Mouse (Mus musculus) T-cell, adult 2 months (primary cell): ENCODE measurements around the gene Lrrc75b.

Experiments
- DNase-seq: peaks from one replicate; pipeline ENCODE4 v3.0.0; 2022; ENCODE audit warnings: low spot score

Lrrc75b gene

GRCm38 (mm10) chr10:75559676-75560548 is at the start of gene Lrrc75b:
Gene Lrrc75b, minus strand, starts transcription at chr10:75560330.
- DNase-seq: peak; percentile 34

- no peak for DNase-seq
Measured at GRCm38 (mm10) chr10:75608975-75609374, 48.8 kb upstream of the Lrrc75b start.

GRCm38 (mm10) chr10:75607253-75607652 is 47.1 kb upstream of the Lrrc75b start:
- no peak for DNase-seq

GRCm38 (mm10) chr10:75605162-75605846 is 45.2 kb upstream of the Lrrc75b start:
- peak; percentile 40 for DNase-seq

GRCm38 (mm10) chr10:75600189-75600730 is 40.1 kb upstream of the Lrrc75b start:
- no peak for DNase-seq

- no peak for DNase-seq
Measured at GRCm38 (mm10) chr10:75595981-75596380, 35.9 kb upstream of the Lrrc75b start.

GRCm38 (mm10) chr10:75592585-75592984 is 32.5 kb upstream of the Lrrc75b start:
- DNase-seq: no peak

GRCm38 (mm10) chr10:75591211-75591894 is 31.2 kb upstream of the Lrrc75b start:
- DNase-seq: peak; percentile 96

- peak; percentile 39 for DNase-seq
Measured at GRCm38 (mm10) chr10:75589651-75590050, 29.5 kb upstream of the Lrrc75b start.

GRCm38 (mm10) chr10:75589129-75589528 is 29.0 kb upstream of the Lrrc75b start, which contains the start of gene Ggt5:
Gene Ggt5, plus strand, starts transcription at chr10:75589340.
- peak; percentile 13 for DNase-seq

- no peak for DNase-seq
Measured at GRCm38 (mm10) chr10:75588336-75588735, 28.2 kb upstream of the Lrrc75b start.

- DNase-seq: no peak
Measured at GRCm38 (mm10) chr10:75587781-75588180, 27.7 kb upstream of the Lrrc75b start.

- DNase-seq: no peak
Measured at GRCm38 (mm10) chr10:75586553-75586879, 26.4 kb upstream of the Lrrc75b start.

- peak; percentile 86 for DNase-seq
Measured at GRCm38 (mm10) chr10:75585876-75586552, 25.9 kb upstream of the Lrrc75b start.

- DNase-seq: no peak
Measured at GRCm38 (mm10) chr10:75579129-75579528, 19.0 kb upstream of the Lrrc75b start.

GRCm38 (mm10) chr10:75573965-75574364 is 13.8 kb upstream of the Lrrc75b start:
- DNase-seq: no peak

GRCm38 (mm10) chr10:75573181-75573580 is 13.1 kb upstream of the Lrrc75b start:
- DNase-seq: no peak

- no peak for DNase-seq
Measured at GRCm38 (mm10) chr10:75571937-75572336, 11.8 kb upstream of the Lrrc75b start.

GRCm38 (mm10) chr10:75570981-75571657 is 11.0 kb upstream of the Lrrc75b start:
- DNase-seq: no peak

- DNase-seq: no peak
Measured at GRCm38 (mm10) chr10:75568851-75569250, 8.7 kb upstream of the Lrrc75b start.

GRCm38 (mm10) chr10:75568441-75568840 is 8.3 kb upstream of the Lrrc75b start:
- DNase-seq: no peak
